Mouse (Mus musculus) gastrocnemius, postnatal 4 days (tissue): ENCODE measurements around the gene Selenoo. TPM values are rescaled to one million over a fixed set of nuclear protein-coding genes. Genes with fewer than 3 reads are reported as not detected.
A peak's percentile ranks its signal among the peaks of the same experiment; 100 is the strongest.

Experiments used
- DNase-seq, 2 experiments: peaks; one replicate each; pipeline ENCODE4 v3.0.0; 2021 to 2022; ENCODE audit warnings: low spot score in 2 of 2, mixed read lengths in 2 of 2
- long read RNA-seq, 2 experiments: library from polyadenylated mRNA; stranded (forward); transcript quantifications; one replicate each; pipeline ENCODE4 v2.0.0; 2021
- total RNA-seq, 2 experiments: library from RNA; stranded (reverse); gene quantifications; 2 replicates each; pipeline ENCODE4 v1.2.3; 2021

The Selenoo gene
- 10 to 100 TPM; 10.5 to 12.4 TPM for total RNA-seq
- long read RNA-seq, experiment 1, transcript Selenoo-201 (9 exons, 2,383 nt): major isoform, 25 of 32 reads
- long read RNA-seq, experiment 1, partial matches to known transcripts: 3 of 32 reads
- long read RNA-seq, experiment 1, other reads (novel, unspliced or antisense): 4 of 32 reads
- long read RNA-seq, experiment 2, transcript Selenoo-201 (9 exons, 2,383 nt): major isoform, 27 of 37 reads
- long read RNA-seq, experiment 2, partial matches to known transcripts: 0 of 37 reads
- long read RNA-seq, experiment 2, other reads (novel, unspliced or antisense): 10 of 37 reads

GRCm38 (mm10) chr15:89088607-89089247, at the start of gene Selenoo:
TSS of gene Selenoo (plus strand) at chr15:89089084.
- DNase-seq: peak; percentile 86 to 91

GRCm38 (mm10) chr15:89044381-89044780, 44.5 kb upstream of the Selenoo start:
- DNase-seq: no peak

- DNase-seq: no peak
These were observed 42.5 kb upstream of the Selenoo start for GRCm38 (mm10) chr15:89046356-89046755.

- DNase-seq: no peak
These were observed 34.2 kb upstream of the Selenoo start for GRCm38 (mm10) chr15:89054666-89055065.

- DNase-seq: no peak
These were observed 30.1 kb upstream of the Selenoo start for GRCm38 (mm10) chr15:89058736-89059135.

- DNase-seq: peak in 1 of 2 experiments; percentile 16
These were observed 29.5 kb upstream of the Selenoo start, which contains the start of gene Panx2 for GRCm38 (mm10) chr15:89059161-89059931. TSS of gene Panx2 (plus strand) at chr15:89059734.

GRCm38 (mm10) chr15:89060032-89060681, 28.7 kb upstream of the Selenoo start:
- peak in 1 of 2 experiments; percentile 23 for DNase-seq

GRCm38 (mm10) chr15:89060811-89061460, 27.9 kb upstream of the Selenoo start:
- peak in 1 of 2 experiments; percentile 10 for DNase-seq

GRCm38 (mm10) chr15:89061761-89062517, 26.9 kb upstream of the Selenoo start:
- peak in 1 of 2 experiments; percentile 13 for DNase-seq

GRCm38 (mm10) chr15:89062518-89062910, 26.4 kb upstream of the Selenoo start:
- DNase-seq: peak in 1 of 2 experiments; percentile 7

GRCm38 (mm10) chr15:89063001-89063400, 25.9 kb upstream of the Selenoo start:
- DNase-seq: no peak

GRCm38 (mm10) chr15:89063536-89063935, 25.3 kb upstream of the Selenoo start:
- no peak for DNase-seq

- peak in 1 of 2 experiments; percentile 13 for DNase-seq
These were observed 24.0 kb upstream of the Selenoo start for GRCm38 (mm10) chr15:89064891-89065290.

- DNase-seq: no peak
These were observed 21.3 kb upstream of the Selenoo start for GRCm38 (mm10) chr15:89067609-89068008.

- no peak for DNase-seq
These were observed 20.7 kb upstream of the Selenoo start for GRCm38 (mm10) chr15:89068226-89068625.

GRCm38 (mm10) chr15:89069336-89069840, 19.5 kb upstream of the Selenoo start:
- DNase-seq: no peak

GRCm38 (mm10) chr15:89070606-89071005, 18.3 kb upstream of the Selenoo start:
- DNase-seq: no peak

- no peak for DNase-seq
These were observed 14.8 kb upstream of the Selenoo start for GRCm38 (mm10) chr15:89073993-89074603.
